Mouse (Mus musculus) embryonic facial prominence, embryonic 10.5 days (tissue): ENCODE measurements around the gene P3h2. TPM values are rescaled to one million over a fixed set of nuclear protein-coding genes. Genes with fewer than 3 reads are reported as not detected.

Experiments used
- DNase-seq: peaks from one replicate; pipeline ENCODE4 v3.0.0-alpha.2; 2017; ENCODE audit warnings: low spot score
- H3K27ac ChIP-seq: fragments of 300-500 bp; sonication (generic); replicated peaks from 2 replicates; pipeline ENCODE4 v1.5.1; 2016; ENCODE audit warnings: mild to moderate bottlenecking
- H3K27me3 ChIP-seq: fragments of 300-500 bp; sonication (generic); replicated peaks from 2 replicates; pipeline ENCODE4 v1.6.1; 2016; ENCODE audit warnings: low read depth, mild to moderate bottlenecking; ENCODE audit not compliant: poor library complexity, severe bottlenecking
- H3K36me3 ChIP-seq: fragments of 300-500 bp; sonication (generic); replicated peaks from 2 replicates; pipeline ENCODE4 v1.6.1; 2016; ENCODE audit warnings: mild to moderate bottlenecking, moderate library complexity
- H3K4me1 ChIP-seq: fragments of 300-500 bp; sonication (generic); 2 replicates; pipeline ENCODE4 v1.6.1; 2016
- H3K4me3 ChIP-seq: fragments of 300-500 bp; sonication (generic); 2 replicates; pipeline ENCODE4 v1.5.1; 2016; ENCODE audit warnings: mild to moderate bottlenecking, moderate library complexity
- H3K9me3 ChIP-seq: fragments of 300-500 bp; sonication (generic); 2 replicates; pipeline ENCODE4 v1.6.1; 2016; ENCODE audit warnings: mild to moderate bottlenecking
- WGBS: fragments of 180-500 bp; shearing (Covaris S2); methylation state at CpG from one replicate; pipeline ENCODE4 v1.1.7; 2016; 5-methylcytosine and 5-hydroxymethylcytosine counted together
- polyA plus RNA-seq: library from polyadenylated mRNA; unstranded; fragments of >200 nt; fragmentation: Nextera tagmentation; extraction: Ambion mirVana; gene quantifications from 2 replicates; pipeline ENCODE4 v1.2.1, GENCODE M21; 2016

The P3h2 gene
- polyA plus RNA-seq, 1 experiment from 2014 or later, result 3.7 TPM

DNA sequence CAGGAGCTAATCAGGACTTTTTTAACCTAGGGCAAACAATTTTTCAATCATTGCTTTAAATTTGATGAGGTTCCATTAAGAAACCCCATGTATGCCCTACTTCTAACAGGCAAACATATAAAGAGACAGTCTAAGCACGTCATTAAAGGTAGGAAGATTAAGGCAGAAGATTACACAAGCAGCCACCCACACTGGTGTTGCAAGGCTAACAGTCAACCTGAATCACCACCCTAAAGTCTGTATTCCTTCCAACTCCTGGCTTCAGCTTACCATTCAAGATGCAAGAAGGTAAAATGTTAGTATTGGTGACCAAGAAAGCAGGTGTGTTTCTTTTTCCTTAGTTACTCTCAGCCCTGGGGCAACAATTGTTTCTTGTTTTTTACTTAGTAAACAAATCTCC is 193.4 kb downstream of the P3h2 start:
- Histone ChIP-seq H3K9me3 (no peaks in the 10 kb centered on the region), H3K36me3 (no peaks in the 10 kb centered on the region), H3K4me3 (no peak overlapping the region), H3K27ac (no peak overlapping the region), H3K4me1 (no peaks in the 10 kb centered on the region), H3K27me3 (no peaks in the 10 kb centered on the region)
- 71% methylated on average over 1 of the region's 1 CpGs for WGBS
- DNase-seq, result no peak
